Mouse (Mus musculus): Measurements from ENCODE around the gene Taldo1.

- TF ChIP-seq GATA1 (IDR thresholded peaks at IDR 0.05; ENCODE audit: borderline replicate concordance, low read length) (no peak), FLI1 (IDR thresholded peaks at IDR 0.05; ENCODE audit: low read length) (no peak)
These were observed 12.4 kb upstream of the Taldo1 start for GRCm38 (mm10) chr7:141379584-141379983.
